Mouse (Mus musculus) thymus, adult 2 months (tissue): ENCODE results near the gene Slc20a1.

Experiments used
- CTCF ChIP-seq: fragments of 200-500 bp; IDR thresholded peaks from 2 replicates; pipeline ENCODE4 v1.5.1; 2012; ENCODE audit warnings: mild to moderate bottlenecking, control low read depth, low read length, moderate library complexity, borderline replicate concordance; ENCODE audit not compliant: control insufficient read depth, poor library complexity, insufficient read depth; ENCODE audit errors: extremely low read depth
- POLR2A ChIP-seq: fragments of 200-500 bp; IDR thresholded peaks from 2 replicates; pipeline ENCODE4 v1.6.1; 2012; ENCODE audit warnings: mild to moderate bottlenecking, low read length, control low read depth, moderate library complexity; ENCODE audit not compliant: control insufficient read depth, poor library complexity, insufficient read depth; ENCODE audit errors: extremely low read depth

- TF ChIP-seq CTCF: no peak
- TF ChIP-seq POLR2A: no peak
Measured at GRCm38 (mm10) chr2:129181509-129181908, 17.1 kb upstream of the Slc20a1 start.
